Mouse (Mus musculus) layer of hippocampus, adult 11-12 months (tissue): ENCODE measurements around the gene Sgpp2.

Experiments
- DNase-seq: peaks from one replicate; pipeline ENCODE4 v3.0.0; 2022; ENCODE audit warnings: low spot score

Gene Sgpp2

GRCm38 (mm10) chr1:78310021-78310752, at the start of gene Sgpp2:
Gene Sgpp2 (plus strand): TSS chr1:78310345.
- DNase-seq = no peak

DNA sequence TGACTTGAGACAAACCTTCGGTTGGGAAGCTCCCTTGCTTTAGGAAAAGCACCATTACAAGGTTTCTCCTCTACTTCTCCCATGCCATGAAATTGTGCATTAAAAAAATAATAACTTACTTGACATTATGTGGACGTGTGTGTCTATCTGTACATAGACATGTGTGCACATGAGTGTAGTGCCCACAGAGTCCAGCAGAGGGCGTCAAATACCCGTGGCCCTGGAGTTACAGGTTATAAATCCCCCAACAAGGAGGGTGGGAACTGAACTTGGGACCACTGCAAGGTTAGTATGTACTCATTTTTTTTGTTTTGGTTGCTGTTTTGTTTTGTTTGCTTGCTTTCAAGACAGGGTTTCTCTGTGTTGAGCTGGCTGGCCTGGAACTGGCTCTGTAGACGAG, 42.6 kb upstream of the Sgpp2 start:
- no peak for DNase-seq

GRCm38 (mm10) chr1:78272915-78273314, 37.2 kb upstream of the Sgpp2 start:
- no peak for DNase-seq

DNA sequence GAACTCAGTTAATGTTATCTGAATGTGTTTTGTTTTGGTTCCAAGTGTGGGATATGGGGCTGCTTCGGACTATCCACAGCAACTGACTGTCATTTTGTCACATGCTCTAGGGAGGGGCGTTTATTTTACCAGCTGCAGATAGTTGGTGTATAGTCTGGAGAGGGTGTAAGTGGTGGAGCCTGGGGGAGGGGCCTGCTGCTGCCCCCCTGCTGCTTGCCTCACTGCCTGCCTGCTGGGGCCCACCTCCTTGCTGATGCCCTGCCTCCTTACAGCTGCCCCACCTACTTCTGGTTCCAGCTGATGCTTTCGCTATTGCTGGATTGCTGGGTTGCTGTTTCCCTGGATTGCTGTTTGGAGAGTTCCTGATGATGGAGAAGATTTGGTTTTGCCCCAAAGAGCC, 31.0 kb upstream of the Sgpp2 start:
- DNase-seq = no peak

DNA sequence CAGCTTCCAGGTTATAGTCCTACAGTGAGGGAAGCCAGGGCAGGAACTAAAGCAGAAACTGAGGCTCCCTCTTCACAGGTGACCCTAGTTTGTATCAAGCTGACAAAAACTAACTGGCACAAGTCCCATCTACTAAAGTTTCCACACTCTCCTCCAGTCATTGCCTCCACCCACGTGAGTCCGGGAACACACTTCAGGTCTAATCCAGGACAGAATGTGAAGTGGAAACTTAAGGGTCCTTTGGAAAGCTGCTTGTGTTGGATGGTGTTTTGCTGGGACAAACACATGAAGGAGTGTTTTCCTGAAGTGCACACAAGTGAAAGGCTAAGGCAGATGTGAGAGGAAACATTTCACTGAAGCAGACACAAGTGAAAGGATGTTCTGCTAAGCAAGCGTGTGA, 17.7 kb upstream of the Sgpp2 start:
- DNase-seq = no peak

- DNase-seq = no peak
Measured at GRCm38 (mm10) chr1:78299670-78300225, 10.4 kb upstream of the Sgpp2 start.

DNA sequence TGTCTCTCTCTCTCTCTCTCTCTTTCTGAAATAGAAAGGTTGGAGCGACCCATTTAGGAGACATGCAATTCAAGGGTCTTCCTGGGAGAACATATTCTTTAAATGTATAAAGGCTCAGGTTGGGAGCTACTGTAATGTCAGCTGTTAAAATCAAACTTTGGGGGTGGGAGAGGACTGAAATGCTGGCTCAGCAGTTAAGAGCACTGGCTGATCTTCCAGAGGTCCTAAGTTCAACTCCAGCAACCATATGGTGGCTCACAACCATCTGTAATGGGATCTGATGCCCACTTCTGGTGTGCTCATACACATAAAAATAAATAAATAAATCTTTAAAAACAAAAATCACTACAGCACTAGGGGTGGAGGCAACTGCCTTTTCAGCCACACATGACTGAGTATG, 1.5 kb upstream of the Sgpp2 start:
- no peak for DNase-seq

DNA sequence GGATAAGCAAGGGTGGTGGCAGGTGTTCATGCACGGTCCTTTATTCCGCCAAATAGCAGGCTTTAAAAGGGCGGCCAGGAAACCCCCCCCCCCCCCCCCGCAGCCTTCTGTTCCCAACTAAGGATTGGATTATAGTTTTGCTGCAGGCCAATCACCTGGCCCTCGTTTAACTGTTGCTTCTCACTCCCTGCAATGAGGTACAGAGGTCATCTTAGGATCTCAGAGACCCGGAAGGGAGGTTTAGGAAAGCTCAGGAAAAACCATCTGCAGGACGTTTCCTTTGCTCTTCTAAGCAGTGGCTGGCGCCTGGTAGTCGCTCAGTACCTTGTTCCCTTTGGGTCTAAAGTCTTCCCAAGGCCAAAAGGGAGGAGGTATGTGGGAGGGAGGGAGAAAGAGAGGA, 865 bp upstream of the Sgpp2 start:
- no peak for DNase-seq

DNA sequence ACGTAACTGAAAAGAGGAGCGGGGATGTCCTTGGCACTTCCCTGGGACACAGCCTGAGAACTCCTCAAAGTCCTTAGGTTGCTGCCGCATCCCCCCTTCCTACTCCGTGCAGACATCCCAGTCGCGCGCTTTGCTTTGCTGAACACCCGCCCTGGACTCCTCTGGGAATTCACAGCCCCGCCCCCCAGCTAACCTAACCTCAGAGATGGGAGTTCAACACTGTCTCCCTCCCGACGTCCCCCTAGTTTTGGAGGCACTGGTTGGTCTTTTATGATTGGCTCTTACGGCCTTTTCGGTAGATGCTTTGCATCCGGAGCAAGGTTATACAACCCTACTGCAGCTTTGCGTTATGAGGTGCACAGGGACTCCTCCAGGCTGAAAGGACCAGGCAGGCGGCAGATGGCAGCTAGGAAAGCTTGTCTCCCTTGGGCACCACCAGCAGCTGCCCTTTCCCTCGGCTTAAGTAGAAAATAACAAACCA, 756 bp downstream of the Sgpp2 start:
- DNase-seq = peak; percentile 8

- DNase-seq = no peak
Measured at GRCm38 (mm10) chr1:78311482-78311881, 1.3 kb downstream of the Sgpp2 start.

- DNase-seq = no peak
Measured at GRCm38 (mm10) chr1:78312917-78313316, 2.8 kb downstream of the Sgpp2 start.

- no peak for DNase-seq
Measured at GRCm38 (mm10) chr1:78313961-78314360, 3.8 kb downstream of the Sgpp2 start.

DNA sequence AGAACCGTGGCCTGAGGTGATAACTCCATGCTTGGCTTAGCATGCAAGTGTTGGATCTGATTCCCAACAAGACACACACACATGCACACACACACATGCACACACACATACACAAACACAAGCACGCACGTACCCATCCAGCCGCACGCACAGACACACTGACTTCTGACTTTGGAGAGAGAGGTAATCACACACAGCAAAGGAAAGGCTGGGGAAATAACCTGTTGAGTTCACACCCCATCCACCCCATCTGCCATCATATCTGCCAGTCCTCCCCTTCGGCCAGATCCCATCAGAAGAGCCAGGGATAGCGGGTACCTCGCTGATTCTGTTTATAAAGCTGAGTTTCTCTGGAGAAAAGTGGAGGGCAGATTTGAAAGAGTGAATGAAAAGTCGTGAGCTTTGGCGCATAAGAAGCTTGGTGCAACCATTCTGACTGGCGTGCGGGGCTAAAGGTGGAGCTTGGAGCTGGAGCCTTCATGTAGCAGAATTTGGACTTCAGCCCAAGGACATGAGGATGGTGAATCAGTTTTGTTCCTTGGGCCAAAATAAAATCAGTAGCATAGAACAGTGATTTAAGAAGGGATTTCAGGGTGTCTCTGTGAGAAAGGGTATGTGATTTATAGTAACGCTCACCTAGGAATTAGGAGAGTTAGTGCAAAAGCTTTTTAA, 8.1 kb downstream of the Sgpp2 start:
- no peak for DNase-seq

DNA sequence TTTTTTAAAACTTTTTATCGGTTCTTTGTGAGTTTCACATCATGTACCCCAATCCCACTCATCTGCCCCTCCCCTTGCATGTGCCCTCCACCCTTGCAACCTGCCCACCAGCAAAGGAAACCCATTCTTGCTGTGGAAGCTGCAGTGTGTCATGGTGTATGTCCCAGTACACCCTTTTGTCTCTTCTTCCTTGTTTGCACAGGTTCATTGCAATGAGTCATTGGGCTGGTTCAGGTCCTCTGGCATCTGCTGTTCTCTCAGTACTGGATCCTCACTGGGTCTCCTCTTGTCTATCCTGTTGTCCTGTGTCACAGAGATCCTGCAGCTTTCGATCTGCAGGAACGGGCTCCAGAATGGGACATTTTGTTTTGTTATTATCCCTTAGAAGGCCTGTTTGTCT, 10.1 kb downstream of the Sgpp2 start:
- no peak for DNase-seq

DNA sequence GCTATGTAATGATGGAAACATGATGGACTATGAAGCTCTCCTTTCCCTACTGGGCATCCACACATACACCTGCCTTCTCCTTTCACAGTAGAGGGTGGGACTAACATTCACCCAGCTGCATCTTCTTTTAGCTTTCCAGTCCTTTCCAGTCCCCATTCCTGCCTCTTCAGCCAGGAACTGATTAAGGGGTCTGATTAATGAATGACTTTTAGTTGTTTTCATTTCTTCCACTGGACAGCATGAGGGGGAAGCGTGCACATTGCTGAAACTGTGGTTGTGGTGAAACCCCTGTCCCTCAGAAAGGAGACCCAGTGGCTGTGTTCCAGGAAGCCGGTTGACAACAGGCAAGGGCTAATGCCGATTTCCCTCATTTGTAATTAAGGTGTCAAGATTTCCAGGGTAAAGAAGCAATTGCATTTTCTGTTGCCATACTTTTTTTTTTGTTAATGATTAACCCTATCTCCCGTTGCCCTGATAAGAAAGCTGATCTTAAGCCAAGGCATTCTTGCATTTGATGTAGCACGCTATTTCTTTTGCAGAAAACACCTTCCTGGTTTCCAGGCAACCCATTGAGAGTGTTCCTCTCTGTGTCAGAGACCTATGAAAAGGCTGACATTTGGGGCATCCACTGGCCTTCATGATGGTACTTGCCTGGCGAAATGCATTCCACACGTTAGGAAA, 12.1 kb downstream of the Sgpp2 start:
- DNase-seq = no peak

DNA sequence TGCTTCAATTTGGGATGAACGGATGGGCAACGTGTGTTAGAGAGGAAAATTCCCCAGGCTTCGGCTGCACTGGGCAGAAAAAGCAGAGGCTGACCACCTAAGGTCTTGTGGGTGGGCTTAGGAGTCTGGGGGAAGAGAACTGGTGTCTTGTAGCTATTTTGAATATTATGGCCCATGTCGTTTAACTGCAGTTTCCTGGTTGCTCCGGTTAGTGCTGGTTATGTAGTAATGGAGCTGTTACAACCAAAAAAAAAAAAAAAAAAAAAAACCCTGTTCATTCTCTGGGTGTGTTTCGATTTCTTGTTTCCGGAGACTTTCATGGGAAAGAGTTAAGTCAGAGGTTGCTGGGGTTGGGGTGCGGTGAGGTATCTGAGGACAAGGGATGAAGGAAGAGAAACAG, 12.7 kb downstream of the Sgpp2 start:
- DNase-seq = no peak

DNA sequence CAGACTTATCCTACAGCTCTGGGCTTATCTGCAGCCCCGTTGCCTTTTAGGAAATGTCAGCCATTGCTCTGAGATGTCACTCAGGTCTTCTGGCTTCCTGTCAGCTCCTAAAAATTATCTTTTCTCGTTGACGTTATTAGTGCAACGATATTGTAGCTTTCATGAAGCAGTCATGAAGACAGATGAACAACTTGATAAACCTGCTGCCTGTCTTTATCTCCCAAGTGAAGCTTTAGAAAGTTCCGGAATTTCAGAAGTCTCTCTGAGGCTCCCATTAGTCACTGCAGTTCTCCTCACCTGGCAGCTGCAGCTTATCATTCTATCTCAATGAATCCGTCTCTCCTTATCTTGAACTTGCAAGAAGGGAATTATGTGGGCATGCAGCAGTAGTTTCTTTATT, 13.9 kb downstream of the Sgpp2 start:
- no peak for DNase-seq

DNA sequence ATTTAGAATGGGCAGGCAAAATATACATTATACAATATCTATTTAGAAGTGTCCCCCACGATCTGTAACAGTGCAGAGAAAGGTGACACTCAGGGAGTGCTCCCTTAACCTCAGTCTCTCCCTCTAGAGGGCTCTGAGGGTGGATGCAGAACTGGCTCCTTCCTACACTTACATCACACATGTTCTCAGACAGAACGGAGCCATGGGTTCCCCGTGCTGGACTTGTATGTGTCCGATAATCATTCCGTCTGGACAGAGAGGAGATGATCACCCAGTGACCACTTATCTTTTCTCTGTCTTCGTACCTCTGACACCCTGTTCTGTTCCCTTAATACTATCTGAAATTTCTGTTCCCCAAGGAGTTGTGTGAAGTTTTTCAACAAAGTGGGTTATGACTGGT, 15.7 kb downstream of the Sgpp2 start:
- no peak for DNase-seq

DNA sequence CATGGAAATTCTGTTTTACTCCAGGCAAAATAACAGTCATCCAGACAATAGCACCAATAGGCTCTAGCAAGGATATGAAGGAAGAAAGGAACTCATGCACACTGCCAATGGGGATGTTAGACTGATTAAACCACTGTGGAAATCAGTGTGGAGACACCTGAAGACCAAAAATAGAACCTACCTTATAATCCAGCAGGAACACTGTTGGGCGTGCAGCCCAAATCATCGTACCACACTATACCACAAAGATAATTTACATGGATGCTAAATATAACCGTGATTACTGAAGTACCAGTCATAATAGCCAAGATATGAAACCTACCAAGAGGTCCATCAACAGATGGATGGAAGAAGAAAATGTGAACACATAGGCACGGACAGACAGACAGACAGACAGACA, 18.5 kb downstream of the Sgpp2 start:
- no peak for DNase-seq

GRCm38 (mm10) chr1:78329861-78330260, 19.7 kb downstream of the Sgpp2 start:
- no peak for DNase-seq

DNA sequence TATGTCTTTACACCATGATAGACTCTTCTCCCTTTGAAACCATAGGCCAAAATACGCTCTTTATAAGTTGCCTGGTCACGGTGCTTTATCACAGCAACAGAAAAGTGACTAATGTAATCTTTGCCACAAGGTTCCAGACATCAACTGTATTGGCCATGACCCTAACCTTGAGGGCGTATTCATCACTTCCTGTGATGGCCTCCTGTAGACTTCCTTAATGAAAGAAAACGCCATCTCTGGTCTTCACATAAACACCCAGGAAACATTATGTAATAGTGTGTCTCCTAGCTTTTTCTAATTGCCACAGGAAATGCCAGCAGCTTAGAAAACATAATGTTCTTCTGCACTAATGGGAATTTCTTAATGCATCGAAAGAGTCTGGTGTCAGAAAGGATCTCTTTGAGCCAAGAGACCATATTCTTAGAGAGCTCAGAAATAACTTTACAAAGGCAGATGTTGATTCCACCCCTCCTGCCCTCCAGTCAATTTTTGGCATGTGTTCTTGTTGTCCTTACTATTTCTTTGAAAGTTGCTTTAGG, 20.5 kb downstream of the Sgpp2 start:
- no peak for DNase-seq

DNA sequence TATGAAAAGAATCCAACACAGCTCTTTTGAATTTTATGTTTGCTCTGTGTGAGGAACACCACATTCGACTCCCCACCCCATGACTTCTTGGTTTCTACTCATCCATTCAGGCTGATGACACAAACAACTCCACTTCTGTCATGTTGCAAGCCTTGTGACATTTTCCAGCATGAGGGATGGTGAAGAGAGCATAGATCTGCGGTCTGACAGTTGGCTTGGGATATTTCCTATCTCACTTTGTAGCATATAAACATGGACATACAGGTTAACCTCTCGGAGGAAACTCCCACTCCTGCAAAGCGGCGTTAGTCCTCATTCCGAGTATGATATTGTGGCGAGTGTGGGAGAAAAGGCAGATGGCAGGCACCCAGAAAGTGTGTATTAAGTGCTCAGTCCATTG, 27.6 kb downstream of the Sgpp2 start:
- no peak for DNase-seq

GRCm38 (mm10) chr1:78338212-78338611, 28.1 kb downstream of the Sgpp2 start:
- no peak for DNase-seq
